Mouse (Mus musculus): ENCODE data around the gene Dab2.

Dab2 gene

GRCm38 (mm10) chr15:6326011-6326410 lies 26.4 kb downstream of the Dab2 start:
- DNase-seq = no peak

GRCm38 (mm10) chr15:6331380-6331779 lies 31.8 kb downstream of the Dab2 start:
- no peak for DNase-seq

- no peak for DNase-seq
These were observed 35.1 kb downstream of the Dab2 start for GRCm38 (mm10) chr15:6334664-6335206.

- DNase-seq = no peak
These were observed 40.2 kb downstream of the Dab2 start for GRCm38 (mm10) chr15:6339767-6340166.

- DNase-seq = no peak
These were observed 40.8 kb downstream of the Dab2 start for GRCm38 (mm10) chr15:6340347-6340746.

- DNase-seq = no peak
These were observed 41.8 kb downstream of the Dab2 start for GRCm38 (mm10) chr15:6341427-6341826.

- DNase-seq = no peak
These were observed 54.3 kb downstream of the Dab2 start for GRCm38 (mm10) chr15:6353901-6354300.

GRCm38 (mm10) chr15:6359859-6360258 lies 60.3 kb downstream of the Dab2 start:
- no peak for DNase-seq

GRCm38 (mm10) chr15:6369974-6370373 lies 70.4 kb downstream of the Dab2 start:
- no peak for DNase-seq

GRCm38 (mm10) chr15:6371486-6371885 lies 71.9 kb downstream of the Dab2 start:
- DNase-seq = no peak

GRCm38 (mm10) chr15:6375016-6375415 lies 75.4 kb downstream of the Dab2 start:
- DNase-seq = no peak

GRCm38 (mm10) chr15:6376001-6376400 lies 76.4 kb downstream of the Dab2 start:
- DNase-seq = no peak

GRCm38 (mm10) chr15:6376785-6377184 lies 77.2 kb downstream of the Dab2 start:
- DNase-seq = no peak

GRCm38 (mm10) chr15:6384027-6384426 lies 84.4 kb downstream of the Dab2 start:
- DNase-seq = no peak

- DNase-seq = no peak
These were observed 85.7 kb downstream of the Dab2 start for GRCm38 (mm10) chr15:6385241-6385640.

GRCm38 (mm10) chr15:6386159-6386951 lies 86.8 kb downstream of the Dab2 start:
- DNase-seq = peak; percentile 52 to 53

- DNase-seq = no peak
These were observed 87.6 kb downstream of the Dab2 start for GRCm38 (mm10) chr15:6386961-6387728.

GRCm38 (mm10) chr15:6387729-6388070 lies 88.1 kb downstream of the Dab2 start:
- DNase-seq = no peak

- DNase-seq = no peak
These were observed 88.6 kb downstream of the Dab2 start for GRCm38 (mm10) chr15:6388146-6388545.

GRCm38 (mm10) chr15:6388631-6389030 lies 89.0 kb downstream of the Dab2 start:
- DNase-seq = no peak

- no peak for DNase-seq
These were observed 90.5 kb downstream of the Dab2 start for GRCm38 (mm10) chr15:6390106-6390505.

GRCm38 (mm10) chr15:6390657-6391056 lies 91.1 kb downstream of the Dab2 start:
- no peak for DNase-seq

- no peak for DNase-seq
These were observed 92.3 kb downstream of the Dab2 start for GRCm38 (mm10) chr15:6391886-6392285.

GRCm38 (mm10) chr15:6393624-6394023 lies 94.0 kb downstream of the Dab2 start:
- no peak for DNase-seq

Measured in thymus, postnatal 36 days (tissue).